Mouse (Mus musculus) frontal cortex, postnatal 14 days (tissue): Measurements from ENCODE around the gene Aox1.

Source experiments
- DNase-seq, 2 experiments: peaks; one replicate each; pipeline ENCODE4 v3.0.0; 2022; ENCODE audit warnings: low spot score in 2 of 2

The Aox1 gene

GRCm38 (mm10) chr1:58065151-58065550 is 35.4 kb downstream of the Aox1 start:
- DNase-seq = no peak

GRCm38 (mm10) chr1:58065606-58066005 is 35.9 kb downstream of the Aox1 start:
- DNase-seq = no peak

GRCm38 (mm10) chr1:58069181-58069580 is 39.5 kb downstream of the Aox1 start:
- no peak for DNase-seq

- DNase-seq = no peak
Observed at GRCm38 (mm10) chr1:58070091-58070490, 40.4 kb downstream of the Aox1 start.

- no peak for DNase-seq
Observed at GRCm38 (mm10) chr1:58071006-58071405, 41.3 kb downstream of the Aox1 start.

- no peak for DNase-seq
Observed at GRCm38 (mm10) chr1:58071509-58071908, 41.8 kb downstream of the Aox1 start.

GRCm38 (mm10) chr1:58072416-58072815 is 42.7 kb downstream of the Aox1 start:
- no peak for DNase-seq

GRCm38 (mm10) chr1:58072991-58073730 is 43.4 kb downstream of the Aox1 start:
- no peak for DNase-seq

GRCm38 (mm10) chr1:58074266-58074665 is 44.5 kb downstream of the Aox1 start:
- DNase-seq = no peak

GRCm38 (mm10) chr1:58077882-58078281 is 48.2 kb downstream of the Aox1 start:
- DNase-seq = no peak

GRCm38 (mm10) chr1:58078390-58078789 is 48.7 kb downstream of the Aox1 start:
- DNase-seq = no peak

GRCm38 (mm10) chr1:58079689-58080088 is 50.0 kb downstream of the Aox1 start:
- DNase-seq = no peak

GRCm38 (mm10) chr1:58080446-58080845 is 50.7 kb downstream of the Aox1 start:
- no peak for DNase-seq

GRCm38 (mm10) chr1:58081356-58081755 is 51.6 kb downstream of the Aox1 start:
- DNase-seq = no peak

GRCm38 (mm10) chr1:58089316-58089715 is 59.6 kb downstream of the Aox1 start:
- no peak for DNase-seq

GRCm38 (mm10) chr1:58090191-58090590 is 60.5 kb downstream of the Aox1 start:
- DNase-seq = no peak

GRCm38 (mm10) chr1:58091213-58091612 is 61.5 kb downstream of the Aox1 start:
- DNase-seq = no peak

- no peak for DNase-seq
Observed at GRCm38 (mm10) chr1:58091992-58092560, 62.3 kb downstream of the Aox1 start.

- no peak for DNase-seq
Observed at GRCm38 (mm10) chr1:58097338-58097737, 67.6 kb downstream of the Aox1 start.

- no peak for DNase-seq
Observed at GRCm38 (mm10) chr1:58099119-58099518, 69.4 kb downstream of the Aox1 start.

GRCm38 (mm10) chr1:58101531-58102146 is 71.9 kb downstream of the Aox1 start:
- DNase-seq = no peak

GRCm38 (mm10) chr1:58102494-58102893 is 72.8 kb downstream of the Aox1 start:
- DNase-seq = no peak

- no peak for DNase-seq
Observed at GRCm38 (mm10) chr1:58105685-58106084, 76.0 kb downstream of the Aox1 start.
